Mouse (Mus musculus) myocyte (in vitro differentiated cells): ENCODE measurements around the gene Il1rl2. TPM values are rescaled to one million over a fixed set of nuclear protein-coding genes. Genes with fewer than 3 reads are reported as not detected.

Experiments
- H3K27me3 ChIP-seq: one replicate; pipeline ENCODE4 v1.6.1; 2011; ENCODE audit not compliant: control insufficient read depth, insufficient read depth, insufficient read length
- H3K36me3 ChIP-seq: one replicate; pipeline ENCODE4 v1.6.1; 2011; ENCODE audit not compliant: control insufficient read depth, insufficient read depth
- H3K4me2 ChIP-seq: one replicate; pipeline ENCODE4 v1.6.1; 2011; ENCODE audit warnings: low read depth, control low read depth
- H3K4me3 ChIP-seq: one replicate; pipeline ENCODE4 v1.5.1; 2011; ENCODE audit warnings: mild to moderate bottlenecking, control low read depth, moderate library complexity
- H3K79me2 ChIP-seq: one replicate; pipeline ENCODE4 v1.6.1; 2011; ENCODE audit not compliant: control insufficient read depth, insufficient read depth
- H3ac ChIP-seq: one replicate; pipeline ENCODE4 v1.6.1; 2011; ENCODE audit not compliant: control insufficient read depth, insufficient read length
- CEBPB ChIP-seq: IDR thresholded peaks from 2 replicates; pipeline ENCODE4 v1.6.1; 2011; ENCODE audit warnings: mild to moderate bottlenecking, moderate library complexity; ENCODE audit not compliant: poor library complexity, insufficient read depth, severe bottlenecking
- E2F4 ChIP-seq: IDR thresholded peaks from one replicate; pipeline ENCODE4 v1.6.1; 2011; ENCODE audit warnings: mild to moderate bottlenecking, control low read depth, moderate library complexity; ENCODE audit not compliant: insufficient read depth
- MAX ChIP-seq: IDR thresholded peaks from one replicate; pipeline ENCODE4 v1.6.1; 2011; ENCODE audit warnings: low read depth, mild to moderate bottlenecking, control low read depth
- MYOD1 ChIP-seq, 3 experiments: IDR thresholded peaks; one replicate each; pipeline ENCODE4 v1.6.1; 2011; ENCODE audit warnings: control low read depth in 2 of 3, low read depth in 2 of 3, mild to moderate bottlenecking in 2 of 3, moderate library complexity in 1 of 3; ENCODE audit not compliant: insufficient read length in 2 of 3, control insufficient read depth in 1 of 3
- MYOG ChIP-seq, 3 experiments: IDR thresholded peaks; one replicate each; pipeline ENCODE4 v1.6.1; 2011; ENCODE audit warnings: control low read depth in 2 of 3, low read depth in 2 of 3, mild to moderate bottlenecking in 2 of 3; ENCODE audit not compliant: insufficient read length in 2 of 3, control insufficient read depth in 1 of 3, insufficient read depth in 1 of 3
- POLR2A ChIP-seq: IDR thresholded peaks from one replicate; pipeline ENCODE4 v1.6.1; 2011; ENCODE audit warnings: low read depth, mild to moderate bottlenecking, control low read depth, moderate library complexity; ENCODE audit not compliant: insufficient read length
- POLR2AphosphoS2 ChIP-seq: IDR thresholded peaks from one replicate; pipeline ENCODE4 v1.6.1; 2011; ENCODE audit warnings: low read depth, control low read depth; ENCODE audit not compliant: insufficient read length
- REST ChIP-seq: IDR thresholded peaks from one replicate; pipeline ENCODE4 v1.6.1; 2011; ENCODE audit warnings: mild to moderate bottlenecking, control low read depth, moderate library complexity; ENCODE audit not compliant: insufficient read depth, insufficient read length
- SRF ChIP-seq: IDR thresholded peaks from one replicate; pipeline ENCODE4 v1.6.1; 2011; ENCODE audit warnings: low read depth; ENCODE audit not compliant: control insufficient read depth, insufficient read length
- TCF12 ChIP-seq: IDR thresholded peaks from one replicate; pipeline ENCODE4 v1.6.1; 2011; ENCODE audit warnings: mild to moderate bottlenecking, control low read depth; ENCODE audit not compliant: poor library complexity, insufficient read depth, severe bottlenecking
- TCF3 ChIP-seq: IDR thresholded peaks from one replicate; pipeline ENCODE4 v1.6.1; 2011; ENCODE audit warnings: low read depth, control low read depth; ENCODE audit not compliant: insufficient read length
- USF1 ChIP-seq: IDR thresholded peaks from one replicate; pipeline ENCODE4 v1.6.1; 2011; ENCODE audit warnings: low read depth, mild to moderate bottlenecking, control low read depth, moderate library complexity
- polyA plus RNA-seq: library from polyadenylated mRNA; unstranded; fragments of >200 nt; fragmentation: generic; extraction: Trizol; gene quantifications from one replicate; pipeline ENCODE4 v1.2.1, GENCODE M21; 2012; ENCODE audit warnings: missing spikeins

The Il1rl2 gene
- polyA plus RNA-seq, 1 experiment = not detected

DNA sequence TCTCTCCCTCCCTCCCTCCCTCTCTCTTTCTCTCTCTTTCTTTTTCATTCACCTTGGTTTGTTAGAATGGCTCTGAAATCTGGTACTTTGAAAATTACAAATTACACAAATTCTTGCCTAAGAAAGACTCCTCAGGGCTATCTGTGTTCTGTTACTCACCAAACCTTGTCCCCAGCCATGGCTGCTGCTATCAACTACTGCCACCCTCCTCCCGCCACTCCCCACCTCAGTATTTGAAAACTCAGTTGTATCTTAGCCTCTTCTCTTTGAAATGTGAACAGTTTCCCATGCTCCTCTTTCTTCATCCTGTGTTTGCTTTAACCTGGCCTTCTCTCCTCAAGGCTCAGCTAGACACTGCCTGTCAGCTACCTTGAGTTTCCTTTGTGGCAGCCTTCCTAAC is 5.1 kb downstream of the Il1rl2 start:
- no peak for TF ChIP-seq CEBPB
- TF ChIP-seq MYOG (IDR thresholded peaks at IDR 0.05; ENCODE audit: control insufficient read depth in 1 of 3, insufficient read depth in 1 of 3, insufficient read length in 2 of 3, low read depth in 2 of 3) = no peak
- no peak for TF ChIP-seq POLR2A
- TF ChIP-seq MYOD1 (IDR thresholded peaks at IDR 0.05; ENCODE audit: control insufficient read depth in 1 of 3, insufficient read length in 2 of 3, low read depth in 2 of 3) = no peak
- TF ChIP-seq TCF12 = no peak
- TF ChIP-seq E2F4 = no peak
- TF ChIP-seq TCF3 = no peak
- no peak for TF ChIP-seq MAX
- TF ChIP-seq REST = no peak
- TF ChIP-seq SRF = no peak
- TF ChIP-seq POLR2AphosphoS2 = no peak
- TF ChIP-seq USF1 = no peak
- H3K4me3 ChIP-seq = no peak overlapping the region
- no peaks in the 10 kb centered on the region for H3K36me3 ChIP-seq
- no peaks in the 10 kb centered on the region for H3K79me2 ChIP-seq
- no peak overlapping the region for H3K4me2 ChIP-seq
- H3K27me3 ChIP-seq = no peaks in the 10 kb centered on the region
- H3ac ChIP-seq = no peak overlapping the region

DNA sequence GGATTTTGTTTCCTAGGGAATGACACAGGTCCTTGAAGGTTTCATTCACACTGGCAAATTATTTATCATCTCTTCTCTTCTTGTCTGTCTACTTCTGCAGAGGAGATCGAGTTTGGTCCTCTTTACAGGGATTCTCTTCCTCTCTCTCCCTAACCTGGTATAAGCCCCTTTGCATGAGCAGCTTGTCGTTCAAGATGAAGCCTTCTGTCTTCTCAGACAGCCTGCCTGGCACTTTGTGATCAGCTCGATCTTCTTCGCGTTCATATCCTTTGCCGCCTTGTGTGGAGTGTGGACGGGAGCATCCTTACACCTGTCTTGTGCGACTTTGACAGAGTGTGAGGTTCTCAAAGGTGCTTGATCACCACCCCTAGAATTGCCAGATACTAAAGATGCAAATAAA is 5.8 kb downstream of the Il1rl2 start:
- no peak overlapping the region for H3K4me2 ChIP-seq
- H3K79me2 ChIP-seq = no peaks in the 10 kb centered on the region
- no peak overlapping the region for H3K4me3 ChIP-seq
- H3ac ChIP-seq = no peak overlapping the region
- H3K27me3 ChIP-seq = no peaks in the 10 kb centered on the region
- H3K36me3 ChIP-seq = no peaks in the 10 kb centered on the region
- TF ChIP-seq REST (no peak), TCF3 (no peak), MYOD1 (IDR thresholded peaks at IDR 0.05; ENCODE audit: control insufficient read depth in 1 of 3, insufficient read length in 2 of 3, low read depth in 2 of 3) (no peak)

DNA sequence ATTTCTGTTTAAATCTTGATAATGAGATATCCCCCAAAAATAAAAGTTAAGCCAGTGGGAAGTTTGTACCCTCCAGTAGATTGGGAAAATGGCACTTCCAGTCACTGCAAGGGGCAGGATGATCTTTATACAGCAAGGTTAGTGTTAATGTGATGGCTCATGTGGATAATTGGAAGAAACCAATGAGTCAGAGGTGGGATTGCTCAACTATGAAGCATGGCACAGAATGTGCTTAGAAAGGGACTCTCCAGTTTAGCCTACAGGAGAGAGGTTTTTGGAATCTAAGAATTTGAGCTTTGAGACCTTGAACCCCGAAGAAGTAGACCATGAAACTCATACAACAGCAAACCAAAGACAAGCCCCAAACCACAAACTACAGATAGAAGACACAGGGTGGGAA is 14.9 kb downstream of the Il1rl2 start:
- TF ChIP-seq POLR2A = no peak
- TF ChIP-seq REST = no peak
- no peak for TF ChIP-seq MYOD1 (IDR thresholded peaks at IDR 0.05; ENCODE audit: control insufficient read depth in 1 of 3, insufficient read length in 2 of 3, low read depth in 2 of 3)
- no peak for TF ChIP-seq MAX
- TF ChIP-seq TCF3 = no peak
- peak; percentile 53; the same call in 1 of the 2 replicates for TF ChIP-seq CEBPB
- TF ChIP-seq POLR2AphosphoS2 = no peak
- TF ChIP-seq SRF = no peak
- no peak for TF ChIP-seq E2F4
- H3ac ChIP-seq = no peak overlapping the region

DNA sequence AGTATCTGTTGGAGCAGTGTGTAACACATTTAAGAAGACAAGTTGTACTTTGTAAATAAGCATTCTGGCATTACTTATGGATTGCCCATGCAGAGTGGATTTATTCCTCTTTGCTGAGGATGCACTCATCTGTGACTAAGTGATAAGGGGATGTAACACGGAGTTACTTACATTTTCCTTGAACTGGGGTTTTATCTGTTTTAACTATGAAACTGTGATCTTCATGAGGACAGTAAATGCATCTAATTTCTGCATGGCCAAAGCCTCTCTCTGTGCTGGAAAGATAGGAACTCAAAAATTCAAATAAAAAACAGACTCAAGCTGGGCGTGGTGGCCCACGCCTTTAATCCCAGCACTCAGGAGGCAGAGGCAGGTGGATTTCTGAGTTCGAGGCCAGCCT is 15.7 kb downstream of the Il1rl2 start:
- Histone ChIP-seq H3K79me2 (no peaks in the 10 kb centered on the region), H3ac (no peak overlapping the region), H3K36me3 (no peaks in the 10 kb centered on the region), H3K27me3 (no peaks in the 10 kb centered on the region), H3K4me3 (no peak overlapping the region), H3K4me2 (no peak overlapping the region)
- no peak for TF ChIP-seq TCF3

More for the DNA sequence above, 14.9 kb downstream of the Il1rl2 start:
- Histone ChIP-seq H3K4me3 (no peak overlapping the region), H3K79me2 (no peaks in the 10 kb centered on the region), H3K36me3 (no peaks in the 10 kb centered on the region), H3K4me2 (no peak overlapping the region), H3K27me3 (no peaks in the 10 kb centered on the region)

DNA sequence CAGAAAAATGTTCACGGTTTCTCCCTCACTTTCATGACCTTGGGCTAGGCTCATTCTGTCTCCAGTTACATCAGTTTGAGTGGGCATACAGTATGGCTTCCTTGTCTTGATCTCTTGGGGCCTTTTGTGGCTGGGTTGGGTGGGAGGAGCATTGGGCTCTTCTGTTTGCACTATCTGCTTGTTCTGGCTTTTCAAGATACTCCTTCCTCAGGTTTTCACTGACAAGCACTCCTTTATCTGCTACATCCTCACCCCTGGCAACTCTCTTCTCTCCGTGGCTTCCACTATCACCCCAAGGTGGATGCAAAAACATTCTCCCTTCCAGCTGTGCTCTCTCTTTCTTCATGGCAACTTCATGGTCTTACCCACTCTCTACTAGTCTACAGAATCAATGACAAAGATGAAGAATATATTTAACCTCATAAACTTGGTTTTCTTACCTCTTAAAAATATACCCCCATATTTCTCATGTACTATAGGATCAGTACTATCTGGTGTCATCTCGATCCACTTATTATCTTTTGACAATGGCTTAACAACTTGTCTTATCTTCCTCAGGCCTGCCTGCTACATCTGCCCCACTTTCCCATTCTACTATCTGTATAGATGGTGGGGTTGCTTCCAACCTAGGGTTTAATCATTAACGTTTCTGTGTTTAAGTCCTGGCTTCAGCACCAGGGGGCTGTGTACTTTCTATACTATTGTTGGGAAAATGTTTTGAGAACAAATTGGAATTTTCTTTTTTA is 27.9 kb downstream of the Il1rl2 start:
- Histone ChIP-seq H3ac (no peak overlapping the region), H3K27me3 (no peaks in the 10 kb centered on the region), H3K79me2 (no peaks in the 10 kb centered on the region), H3K4me2 (no peak overlapping the region), H3K4me3 (no peak overlapping the region), H3K36me3 (no peaks in the 10 kb centered on the region)
- no peak for TF ChIP-seq MYOD1 (IDR thresholded peaks at IDR 0.05; ENCODE audit: control insufficient read depth in 1 of 3, insufficient read length in 2 of 3, low read depth in 2 of 3)

DNA sequence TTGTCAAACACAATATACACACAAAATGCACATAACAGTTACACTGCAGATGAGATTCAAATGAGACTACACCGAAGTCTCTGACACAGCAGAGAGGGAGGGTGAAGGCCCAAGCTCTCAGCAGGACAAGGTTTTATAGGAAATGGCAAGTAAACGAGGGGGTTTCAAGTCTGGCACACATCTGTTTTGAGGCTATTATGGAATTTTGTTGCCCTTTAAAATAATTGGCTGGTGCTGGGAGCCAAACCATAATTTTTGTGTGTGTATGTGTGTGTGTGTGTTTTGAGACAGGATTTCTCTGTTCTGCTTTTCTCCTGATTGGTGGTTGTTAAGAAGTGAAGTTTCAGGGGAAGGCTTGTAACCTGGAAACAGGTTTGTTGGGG is 28.5 kb downstream of the Il1rl2 start:
- Histone ChIP-seq H3K36me3 (no peaks in the 10 kb centered on the region), H3K4me2 (no peak overlapping the region), H3K79me2 (no peaks in the 10 kb centered on the region), H3ac (no peak overlapping the region), H3K4me3 (no peak overlapping the region), H3K27me3 (no peaks in the 10 kb centered on the region)
- TF ChIP-seq TCF12 = no peak
- TF ChIP-seq USF1 = no peak
- no peak for TF ChIP-seq MAX
- TF ChIP-seq MYOG (IDR thresholded peaks at IDR 0.05; ENCODE audit: control insufficient read depth in 1 of 3, insufficient read depth in 1 of 3, insufficient read length in 2 of 3, low read depth in 2 of 3) = no peak
- no peak for TF ChIP-seq POLR2AphosphoS2
- no peak for TF ChIP-seq CEBPB
- TF ChIP-seq E2F4 = no peak
- no peak for TF ChIP-seq TCF3
- no peak for TF ChIP-seq REST
- no peak for TF ChIP-seq POLR2A
- no peak for TF ChIP-seq MYOD1 (IDR thresholded peaks at IDR 0.05; ENCODE audit: control insufficient read depth in 1 of 3, insufficient read length in 2 of 3, low read depth in 2 of 3)
- no peak for TF ChIP-seq SRF
